15 mouse cellular contexts compared by ENCODE assay signal in genomic region chr15:62076552-62077234, GRCm38 (mm10).
"Had no signal": no experiment of that assay in that cellular context is flagged by ENCODE, and none has a peak within 500 bp of the region (broad histone marks: within the 10 kb centered on the region; RNA-seq: fewer than 3 reads in every experiment).

No protein-coding gene starts in this region.

- DNase-seq: kidney, adult 2 months; kidney, postnatal 14 days; lung, adult 2 months; lung, postnatal 10 days; lung, postnatal 4 days; right cerebral cortex, postnatal 14 days; thymus, adult 18-20 months; thymus, postnatal 14 days had no signal

- H3K9ac ChIP-seq: kidney, embryonic 15.5 days; liver, embryonic 15.5 days; midbrain, embryonic 15.5 days had no signal

- H3K36me3 ChIP-seq: kidney, embryonic 15.5 days; limb, embryonic 10.5 days; liver, embryonic 15.5 days; midbrain, embryonic 10.5 days; midbrain, embryonic 15.5 days had no signal

- ATAC-seq: midbrain, embryonic 15.5 days had no signal

- H3K4me2 ChIP-seq: kidney, embryonic 15.5 days; liver, embryonic 11.5 days; liver, embryonic 15.5 days; midbrain, embryonic 15.5 days had no signal

- H3K4me3 ChIP-seq: kidney, embryonic 15.5 days; left cerebral cortex, adult 2 months; limb, embryonic 10.5 days; liver, embryonic 15.5 days; midbrain, embryonic 10.5 days; midbrain, embryonic 15.5 days had no signal

- H3K4me1 ChIP-seq: midbrain, embryonic 15.5 days had no signal

- H3K27me3 ChIP-seq: kidney, embryonic 15.5 days; liver, embryonic 15.5 days; midbrain, embryonic 15.5 days had no signal

- H3K9me3 ChIP-seq: kidney, embryonic 15.5 days; limb, embryonic 10.5 days; liver, embryonic 15.5 days; midbrain, embryonic 10.5 days; midbrain, embryonic 15.5 days had no signal

- H3K27ac ChIP-seq: kidney, embryonic 15.5 days; left cerebral cortex, adult 2 months; limb, embryonic 10.5 days; liver, embryonic 15.5 days; midbrain, embryonic 10.5 days; midbrain, embryonic 15.5 days had no signal
